Mouse (Mus musculus): ENCODE data around the gene Rhbdf2. TPM values are rescaled to one million over a fixed set of nuclear protein-coding genes. Genes with fewer than 3 reads are reported as not detected.
"Not testable (repeated sequence)": the region's sequence is repeated elsewhere in the genome, so short reads cannot be mapped to it uniquely, and the experiment has no call there.

Gene Rhbdf2
- 1 to 10 TPM; 1.9 to 2.0 TPM for total RNA-seq (2021)
- long read RNA-seq, experiment 1, partial matches to known transcripts, result 0 of 1 reads
- long read RNA-seq, experiment 1, other reads (novel, unspliced or antisense), result 0 of 1 reads
- long read RNA-seq, experiment 2, partial matches to known transcripts, result 1 of 3 reads
- long read RNA-seq, experiment 2, other reads (novel, unspliced or antisense), result 1 of 3 reads

- Histone ChIP-seq H3K4me3 (no peak within 1 kb of the TSS), H3K27ac (no peak within 1 kb of the TSS)
- TF ChIP-seq CTCF (IDR thresholded peaks at IDR 0.05), result no peak
- intact Hi-C loops (cut with DNase I), result no loop called here
- no peak for DNase-seq (ENCODE audit: extremely low spot score in 1 of 2, low spot score in 2 of 2)
Observed at GRCm38 (mm10) chr11:116626299-116627071, at the start of gene Rhbdf2. Gene Rhbdf2, minus strand, starts transcription at chr11:116627019.

DNA sequence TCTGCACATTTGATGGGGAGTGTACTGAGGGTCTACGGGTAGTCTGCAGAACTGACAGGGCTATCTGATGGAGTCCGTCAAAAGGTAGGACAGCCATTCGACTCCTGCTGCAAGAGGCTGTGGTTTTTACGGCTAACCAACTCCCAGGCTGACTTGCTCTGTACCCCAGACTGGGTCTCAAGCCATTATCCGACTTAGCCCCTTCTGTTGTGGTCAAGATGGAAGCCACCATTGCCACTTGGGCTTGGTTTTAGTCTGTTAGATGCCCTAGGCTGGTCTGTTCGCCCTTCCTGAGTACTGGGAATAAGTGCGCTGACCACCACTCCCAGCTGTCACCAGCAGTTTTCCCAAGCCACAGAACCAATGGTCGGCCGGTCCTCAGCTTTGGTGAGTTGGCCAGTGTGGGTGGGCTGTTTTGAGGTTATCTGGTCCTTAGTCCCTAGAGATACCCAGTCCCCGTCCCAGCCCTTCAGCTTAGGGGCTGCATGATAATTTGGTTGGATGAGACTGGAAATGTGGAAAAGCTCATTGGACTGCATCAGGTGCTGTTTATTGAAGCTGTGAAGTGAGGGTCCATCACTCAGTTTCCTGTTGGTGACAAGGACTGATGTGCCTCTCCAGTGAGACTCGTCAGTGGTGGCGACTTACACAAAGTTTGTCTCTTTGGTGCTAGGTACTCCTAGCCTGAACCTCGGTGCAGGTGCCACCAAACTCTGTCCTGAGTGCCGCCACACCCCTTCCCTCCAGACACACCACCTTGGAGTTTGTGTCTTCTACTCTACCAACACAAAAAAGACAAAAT, 49.6 kb upstream of the Rhbdf2 start:
- intact Hi-C loops (cut with DNase I), result no loop called here
- no peak for DNase-seq (ENCODE audit: extremely low spot score in 1 of 2, low spot score in 2 of 2)
- Histone ChIP-seq H3K4me3 (no peak overlapping the region), H3K27ac (no peak overlapping the region)
- TF ChIP-seq CTCF (IDR thresholded peaks at IDR 0.05), result no peak

- intact Hi-C loops (cut with DNase I); H3K4me3 ChIP-seq; DNase-seq (ENCODE audit: extremely low spot score in 1 of 2, low spot score in 2 of 2); H3K27ac ChIP-seq: not testable (repeated sequence)
Observed at GRCm38 (mm10) chr11:116675429-116675828, 48.6 kb upstream of the Rhbdf2 start.

DNA sequence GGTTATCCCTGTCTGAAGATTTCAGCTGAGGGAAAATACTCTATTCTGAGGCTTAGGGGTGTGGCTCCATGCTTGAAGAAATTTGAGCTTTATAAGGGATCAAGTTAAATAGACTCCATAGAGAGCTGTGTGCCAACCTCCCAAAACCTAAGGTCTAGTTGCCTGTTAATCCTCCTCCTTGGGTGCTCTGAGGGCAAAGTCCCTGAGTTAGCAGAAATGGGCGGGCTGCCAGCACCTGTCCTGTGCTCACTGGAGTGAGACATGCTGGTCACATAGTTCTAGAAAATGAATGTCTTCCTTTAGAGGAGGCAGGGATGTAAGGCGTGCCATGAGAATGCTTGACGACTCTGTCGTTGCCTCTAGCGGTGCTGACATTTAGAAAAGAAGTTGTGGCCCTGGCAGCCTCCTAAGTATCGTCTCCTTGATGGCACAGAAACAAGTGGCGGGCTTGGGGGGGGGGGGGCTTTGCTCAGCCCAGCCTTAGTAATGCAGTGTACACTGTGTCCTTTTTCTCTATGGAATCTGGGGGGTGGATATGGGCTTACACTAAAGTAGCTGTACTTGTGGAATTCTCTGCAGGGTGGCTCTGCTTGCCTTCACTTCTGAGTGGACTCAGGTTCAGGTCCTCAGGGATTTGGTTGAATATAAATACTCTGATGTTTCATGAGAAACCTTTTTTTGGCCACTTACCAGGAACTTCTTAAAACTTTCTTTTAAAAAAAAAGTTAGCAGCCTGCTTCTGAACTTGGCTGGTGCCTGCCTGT, 48.0 kb upstream of the Rhbdf2 start:
- no peak overlapping the region for H3K27ac ChIP-seq

GRCm38 (mm10) chr11:116673410-116673809, 46.6 kb upstream of the Rhbdf2 start:
- intact Hi-C loops (cut with DNase I), result no loop called here
- Histone ChIP-seq H3K27ac (no peak overlapping the region), H3K4me3 (no peak overlapping the region)
- TF ChIP-seq CTCF (IDR thresholded peaks at IDR 0.05), result no peak
- DNase-seq (ENCODE audit: extremely low spot score in 1 of 2, low spot score in 2 of 2), result no peak

More for the DNA sequence above, 48.0 kb upstream of the Rhbdf2 start:
- TF ChIP-seq CTCF (IDR thresholded peaks at IDR 0.05), result no peak
- intact Hi-C loops (cut with DNase I), result no loop called here
- no peak for DNase-seq (ENCODE audit: extremely low spot score in 1 of 2, low spot score in 2 of 2)
- H3K4me3 ChIP-seq, result no peak overlapping the region

GRCm38 (mm10) chr11:116672595-116672994, 45.8 kb upstream of the Rhbdf2 start:
- intact Hi-C loops (cut with DNase I), result no loop called here
- no peak for TF ChIP-seq CTCF (IDR thresholded peaks at IDR 0.05)
- no peak for DNase-seq (ENCODE audit: extremely low spot score in 1 of 2, low spot score in 2 of 2)

GRCm38 (mm10) chr11:116671845-116672434, 45.1 kb upstream of the Rhbdf2 start:
- DNase-seq (ENCODE audit: extremely low spot score in 1 of 2, low spot score in 2 of 2), result no peak

More at GRCm38 (mm10) chr11:116672595-116672994, 45.8 kb upstream of the Rhbdf2 start:
- Histone ChIP-seq H3K4me3 (peak overlapping the region; percentile 80), H3K27ac (no peak overlapping the region)

GRCm38 (mm10) chr11:116671112-116671844, 44.5 kb upstream of the Rhbdf2 start:
- intact Hi-C loops (cut with DNase I), result loop anchor here (1.0 kb wide), 2 partner anchors 28 to 137 kb away; no protein-coding TSS in a partner anchor
- TF ChIP-seq CTCF (IDR thresholded peaks at IDR 0.05), result peak; percentile 86
- Histone ChIP-seq H3K27ac (peak overlapping the region; percentile 68), H3K4me3 (peak overlapping the region; percentile 80)
- DNase-seq (ENCODE audit: extremely low spot score in 1 of 2, low spot score in 2 of 2), result peak; percentile 96

More at GRCm38 (mm10) chr11:116671845-116672434, 45.1 kb upstream of the Rhbdf2 start:
- Histone ChIP-seq H3K4me3 (peak overlapping the region; percentile 80), H3K27ac (peak overlapping the region; percentile 68)
- intact Hi-C loops (cut with DNase I), result loop anchor here (1.0 kb wide), 2 partner anchors 29 to 136 kb away; no protein-coding TSS in a partner anchor
- no peak for TF ChIP-seq CTCF (IDR thresholded peaks at IDR 0.05)

DNA sequence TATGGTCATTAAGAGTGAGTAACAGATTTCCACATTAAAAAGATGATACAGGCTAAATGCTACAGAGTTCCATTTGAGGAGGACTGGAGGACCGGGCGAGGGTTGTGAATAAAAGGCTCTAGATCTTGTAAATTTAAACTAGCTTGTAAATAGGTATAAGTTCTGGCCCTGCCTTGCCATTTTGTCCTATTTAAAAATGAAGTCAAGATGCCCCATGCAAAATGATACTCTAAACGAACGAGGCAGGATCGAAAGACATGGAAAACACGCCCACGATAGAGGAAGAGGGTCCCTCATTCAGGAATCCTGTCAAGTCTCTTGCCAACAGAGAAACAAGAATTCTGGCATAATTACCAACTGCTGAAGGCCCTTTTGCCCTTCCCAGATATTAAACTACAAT, 43.6 kb upstream of the Rhbdf2 start:
- no peak for TF ChIP-seq CTCF (IDR thresholded peaks at IDR 0.05)
- Histone ChIP-seq H3K4me3 (no peak overlapping the region), H3K27ac (no peak overlapping the region)
- intact Hi-C loops (cut with DNase I), result no loop called here
- no peak for DNase-seq (ENCODE audit: extremely low spot score in 1 of 2, low spot score in 2 of 2)

DNA sequence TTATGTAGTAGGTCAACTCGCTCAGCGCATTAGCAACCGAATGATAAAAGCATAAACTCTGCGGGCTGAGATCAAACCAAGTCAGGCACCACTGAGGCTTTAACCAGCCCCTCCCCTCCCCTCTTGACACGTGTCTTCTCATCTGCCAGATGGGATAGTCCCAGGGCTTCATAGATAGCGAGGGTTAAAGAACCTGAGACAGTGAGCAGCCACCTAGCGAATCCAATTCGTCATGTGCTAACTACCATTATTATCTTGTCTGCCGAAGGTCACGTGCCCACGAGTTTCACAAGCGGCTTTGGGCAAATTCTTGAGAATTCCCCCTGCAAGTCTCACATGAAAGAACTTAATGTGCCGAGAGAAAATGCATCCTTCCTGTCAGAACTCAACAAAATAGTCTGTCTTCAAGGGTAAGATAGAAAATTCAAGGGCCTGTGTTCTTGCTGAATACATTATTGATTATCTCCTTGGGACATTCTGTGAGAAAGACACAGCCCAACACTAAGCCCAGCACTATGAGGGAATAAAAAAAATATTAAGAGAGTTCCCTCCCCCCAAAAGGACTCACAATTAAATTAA, 43.1 kb upstream of the Rhbdf2 start:
- Histone ChIP-seq H3K27ac (no peak overlapping the region), H3K4me3 (no peak overlapping the region)
- DNase-seq (ENCODE audit: extremely low spot score in 1 of 2, low spot score in 2 of 2), result no peak
- intact Hi-C loops (cut with DNase I), result no loop called here
- no peak for TF ChIP-seq CTCF (IDR thresholded peaks at IDR 0.05)

Data from left cerebral cortex, adult 2 months (tissue).